Mouse (Mus musculus): ENCODE results near the gene Islr2. TPM values are rescaled to one million over a fixed set of nuclear protein-coding genes. Genes with fewer than 3 reads are reported as not detected.

Islr2 gene
- total and polyA plus RNA-seq, 3 experiments, result not detected

- TF ChIP-seq IRF4 (IDR thresholded peaks at IDR 0.05; ENCODE audit: low read depth, low read length) (no peak), NRF1 (IDR thresholded peaks at IDR 0.05; ENCODE audit: low read depth, low read length) (no peak), JUND (conservative IDR thresholded peaks at IDR 0.05; ENCODE audit: low read depth, low read length) (no peak), EP300 (IDR thresholded peaks at IDR 0.05; ENCODE audit: low read length) (no peak), ZC3H11A (IDR thresholded peaks at IDR 0.05; ENCODE audit: low read depth, low read length) (no peak), PAX5 (IDR thresholded peaks at IDR 0.05; ENCODE audit: low read length) (no peak), ETS1 (conservative IDR thresholded peaks at IDR 0.05; ENCODE audit: low read depth, low read length) (no peak)
- dilution Hi-C loops (cut with MboI; ENCODE audit: extremely low pct_ligation_motif_present, extremely low pct_unique_long_range_greater_than_20kb, low sequenced_read_pairs) (no loop called here), in situ Hi-C loops (cut with MboI; ENCODE audit: low pct_ligation_motif_present, low pct_unique_long_range_greater_than_20kb, low sequenced_read_pairs) (no loop called here)
- H3K79me2 ChIP-seq (replicated peaks; ENCODE audit: control insufficient read depth, extremely low read depth, insufficient read depth, poor library complexity, severe bottlenecking), result no peaks in the 10 kb centered on the region
- no peak for DNase-seq (ENCODE audit: extremely low read depth)
- H3K27me3 ChIP-seq (replicated peaks), result no peaks in the 10 kb centered on the region
- peaks cover 0 to 6% of the 10 kb centered on the region in 2 experiments; a peak in 2 of 4 replicates for H3K4me1 ChIP-seq (ENCODE audit: control insufficient read depth in 1 of 2, insufficient read depth in 2 of 2)
- no peak overlapping the region for H3K4me2 ChIP-seq (ENCODE audit: insufficient read depth, low read depth, poor library complexity, severe bottlenecking)
- no peak overlapping the region for H3K9ac ChIP-seq (ENCODE audit: insufficient read depth, low read depth)
- H3K27ac ChIP-seq (ENCODE audit: insufficient read depth, low read depth), result no peak overlapping the region
- no peaks in the 10 kb centered on the region for H3K9me3 ChIP-seq (replicated peaks; ENCODE audit: low read length)
- peaks cover 11 to 24% of the 10 kb centered on the region in 2 experiments for H3K36me3 ChIP-seq (replicated peaks in 1 of 2; ENCODE audit: control insufficient read depth in 1 of 2, insufficient read depth in 1 of 2, low read length in 1 of 2)
- no peak overlapping the region for H3K4me3 ChIP-seq (replicated peaks in 1 of 3; ENCODE audit: low read depth in 2 of 3, low read length in 2 of 3, poor library complexity in 1 of 3)
Observed at GRCm38 (mm10) chr9:58214519-58215180, 10.5 kb upstream of the Islr2 start.

GRCm38 (mm10) chr9:58213865-58214264, 9.7 kb upstream of the Islr2 start:
- dilution Hi-C loops (cut with MboI; ENCODE audit: extremely low pct_ligation_motif_present, extremely low pct_unique_long_range_greater_than_20kb, low sequenced_read_pairs) (no loop called here), in situ Hi-C loops (cut with MboI; ENCODE audit: low pct_ligation_motif_present, low pct_unique_long_range_greater_than_20kb, low sequenced_read_pairs) (no loop called here)
- Histone ChIP-seq H3K4me1 (ENCODE audit: control insufficient read depth in 1 of 2, insufficient read depth in 2 of 2) (peaks cover 0 to 6% of the 10 kb centered on the region in 2 experiments; a peak in 2 of 4 replicates), H3K79me2 (replicated peaks; ENCODE audit: control insufficient read depth, extremely low read depth, insufficient read depth, poor library complexity, severe bottlenecking) (no peaks in the 10 kb centered on the region), H3K9ac (ENCODE audit: insufficient read depth, low read depth) (no peak overlapping the region), H3K4me3 (replicated peaks in 1 of 3; ENCODE audit: low read depth in 2 of 3, low read length in 2 of 3, poor library complexity in 1 of 3) (no peak overlapping the region), H3K36me3 (replicated peaks in 1 of 2; ENCODE audit: control insufficient read depth in 1 of 2, insufficient read depth in 1 of 2, low read length in 1 of 2) (peaks cover 3 to 17% of the 10 kb centered on the region in 2 experiments), H3K9me3 (replicated peaks; ENCODE audit: low read length) (no peaks in the 10 kb centered on the region), H3K4me2 (ENCODE audit: insufficient read depth, low read depth, poor library complexity, severe bottlenecking) (no peak overlapping the region), H3K27me3 (replicated peaks) (no peaks in the 10 kb centered on the region), H3K27ac (ENCODE audit: insufficient read depth, low read depth) (no peak overlapping the region)
- no peak for DNase-seq (ENCODE audit: extremely low read depth)
- TF ChIP-seq NRF1 (IDR thresholded peaks at IDR 0.05; ENCODE audit: low read depth, low read length) (no peak), SMC3 (IDR thresholded peaks at IDR 0.05; ENCODE audit: low read depth, low read length) (no peak), KAT2A (IDR thresholded peaks at IDR 0.05; ENCODE audit: insufficient replicate concordance, low read length) (no peak), POLR2A (IDR thresholded peaks at IDR 0.05; ENCODE audit: low read depth, low read length) (no peak), RCOR1 (conservative IDR thresholded peaks at IDR 0.05; ENCODE audit: low read depth, low read length) (no peak), ZNF384 (IDR thresholded peaks at IDR 0.05; ENCODE audit: low read depth, low read length) (no peak), JUN (IDR thresholded peaks at IDR 0.05; ENCODE audit: insufficient read depth, low read depth, low read length) (no peak), UBTF (IDR thresholded peaks at IDR 0.05; ENCODE audit: low read depth, low read length) (no peak), JUND (conservative IDR thresholded peaks at IDR 0.05; ENCODE audit: low read depth, low read length) (no peak), RAD21 (IDR thresholded peaks at IDR 0.05; ENCODE audit: low read depth, low read length) (no peak), GABPA (IDR thresholded peaks at IDR 0.05; ENCODE audit: insufficient replicate concordance, low read depth, low read length) (no peak), MAX (IDR thresholded peaks at IDR 0.05; ENCODE audit: low read length) (no peak), BHLHE40 (IDR thresholded peaks at IDR 0.05; ENCODE audit: low read depth, low read length) (no peak), CTCF (conservative IDR thresholded peaks at IDR 0.05 in 1 of 2, IDR thresholded peaks at IDR 0.05 in 1 of 2; ENCODE audit: low read depth in 2 of 2, low read length in 2 of 2) (no peak)

Data from CH12.LX (cell line).